Mouse (Mus musculus) layer of hippocampus, postnatal 14 days (tissue): ENCODE measurements around the gene Gab2. TPM values are rescaled to one million over a fixed set of nuclear protein-coding genes. Genes with fewer than 3 reads are reported as not detected.

Experiments
- DNase-seq, 2 experiments: peaks; one replicate each; pipeline ENCODE4 v3.0.0; 2021 to 2022; ENCODE audit warnings: low spot score in 2 of 2, mixed read lengths in 1 of 2
- total RNA-seq, 2 experiments: library from RNA; stranded (reverse); gene quantifications; 2 replicates each; pipeline ENCODE4 v1.2.3; 2021

The Gab2 gene
- total RNA-seq, 2 experiments from 2014 or later: 13.8 to 15.6 TPM

GRCm38 (mm10) chr7:97340907-97341849 lies 259.8 kb downstream of the Gab2 start:
- no peak for DNase-seq

GRCm38 (mm10) chr7:97342961-97343360 lies 261.6 kb downstream of the Gab2 start:
- no peak for DNase-seq

GRCm38 (mm10) chr7:97344655-97345054 lies 263.3 kb downstream of the Gab2 start:
- DNase-seq: no peak

GRCm38 (mm10) chr7:97345229-97345871 lies 264.0 kb downstream of the Gab2 start:
- DNase-seq: peak; percentile 72 to 85

GRCm38 (mm10) chr7:97346111-97346821 lies 264.9 kb downstream of the Gab2 start:
- DNase-seq: no peak

- DNase-seq: no peak
Measured at GRCm38 (mm10) chr7:97346822-97347166, 265.4 kb downstream of the Gab2 start.

- DNase-seq: no peak
Measured at GRCm38 (mm10) chr7:97347464-97347863, 266.1 kb downstream of the Gab2 start.

GRCm38 (mm10) chr7:97348318-97348717 lies 266.9 kb downstream of the Gab2 start:
- no peak for DNase-seq

- no peak for DNase-seq
Measured at GRCm38 (mm10) chr7:97348836-97349235, 267.4 kb downstream of the Gab2 start.

- DNase-seq: no peak
Measured at GRCm38 (mm10) chr7:97349438-97349837, 268.1 kb downstream of the Gab2 start.

- no peak for DNase-seq
Measured at GRCm38 (mm10) chr7:97350891-97351290, 269.5 kb downstream of the Gab2 start.

GRCm38 (mm10) chr7:97351792-97352513 lies 270.6 kb downstream of the Gab2 start:
- peak in 1 of 2 experiments; percentile 55 for DNase-seq

GRCm38 (mm10) chr7:97353356-97353755 lies 272.0 kb downstream of the Gab2 start:
- no peak for DNase-seq

GRCm38 (mm10) chr7:97355068-97355841 lies 273.9 kb downstream of the Gab2 start:
- no peak for DNase-seq

GRCm38 (mm10) chr7:97356253-97356652 lies 274.9 kb downstream of the Gab2 start:
- no peak for DNase-seq

- peak in 1 of 2 experiments; percentile 73 for DNase-seq
Measured at GRCm38 (mm10) chr7:97356875-97357276, 275.5 kb downstream of the Gab2 start.

GRCm38 (mm10) chr7:97357840-97358239 lies 276.5 kb downstream of the Gab2 start:
- DNase-seq: no peak

- no peak for DNase-seq
Measured at GRCm38 (mm10) chr7:97358347-97358746, 277.0 kb downstream of the Gab2 start.
